Mouse (Mus musculus) liver, adult 2 months (tissue): Measurements from ENCODE around the gene Elovl6. TPM values are rescaled to one million over a fixed set of nuclear protein-coding genes. Genes with fewer than 3 reads are reported as not detected.
A peak's percentile ranks its signal among the peaks of the same experiment; 100 is the strongest.

Source experiments
- DNase-seq: peaks from one replicate; pipeline ENCODE4 v3.0.0-alpha.2; 2011; ENCODE audit warnings: low read depth, low spot score; ENCODE audit errors: extremely low read depth
- H3K27ac ChIP-seq: fragments of 200-500 bp; replicated peaks from 2 replicates; pipeline ENCODE4 v1.5.1; 2012; ENCODE audit warnings: low read depth, mild to moderate bottlenecking, control low read depth, inconsistent platforms, low read length; ENCODE audit not compliant: insufficient read depth
- H3K27me3 ChIP-seq: fragments of 200-500 bp; 2 replicates; pipeline ENCODE4 v1.6.1; 2012; ENCODE audit warnings: mild to moderate bottlenecking, moderate library complexity, low read length, inconsistent platforms; ENCODE audit not compliant: control insufficient read depth, insufficient read depth
- H3K36me3 ChIP-seq: fragments of 200-500 bp; 2 replicates; pipeline ENCODE4 v1.6.1; 2012; ENCODE audit warnings: low read length, inconsistent platforms; ENCODE audit not compliant: control insufficient read depth, insufficient read depth
- H3K4me1 ChIP-seq: fragments of 200-500 bp; 2 replicates; pipeline ENCODE4 v1.6.1; 2011; ENCODE audit warnings: low read length; ENCODE audit not compliant: control insufficient read depth, insufficient read depth
- H3K4me3 ChIP-seq: fragments of 200-500 bp; 2 replicates; pipeline ENCODE4 v1.5.1; 2011; ENCODE audit warnings: low read depth, mild to moderate bottlenecking, control low read depth, low read length, moderate library complexity; ENCODE audit not compliant: insufficient read depth
- H3K79me2 ChIP-seq: fragments of 200-500 bp; 2 replicates; pipeline ENCODE4 v1.6.1; 2012; ENCODE audit warnings: inconsistent platforms, mild to moderate bottlenecking, low read length, moderate library complexity; ENCODE audit not compliant: control insufficient read depth, insufficient read depth
- H3K9ac ChIP-seq: fragments of 200-500 bp; 2 replicates; pipeline ENCODE4 v1.6.1; 2012; ENCODE audit warnings: low read depth, mild to moderate bottlenecking, control low read depth, inconsistent platforms, low read length
- CTCF ChIP-seq: fragments of 200-500 bp; IDR thresholded peaks from 2 replicates; pipeline ENCODE4 v1.5.1; 2011; ENCODE audit warnings: low read depth, low read length, control low read depth
- POLR2A ChIP-seq: fragments of 200-500 bp; IDR thresholded peaks from 2 replicates; pipeline ENCODE4 v1.6.1; 2011; ENCODE audit warnings: low read length, control low read depth; ENCODE audit not compliant: insufficient read depth; ENCODE audit errors: extremely low read depth
- WGBS: fragments of 180-500 bp; shearing (Covaris S2); methylation state at CpG from one replicate; pipeline ENCODE4 v1.1.7; 2018; 5-methylcytosine and 5-hydroxymethylcytosine counted together
- polyA plus RNA-seq: library from polyadenylated mRNA; depleted of rRNA; stranded (reverse); fragments of >200 nt; gene quantifications from 2 replicates; pipeline ENCODE4 v1.2.3, GENCODE M21; 2012
- total RNA-seq: library from RNA; depleted of rRNA; stranded (reverse); fragments of >200 nt; gene quantifications from 2 replicates; pipeline ENCODE4 v1.2.3, GENCODE M21; 2014

Gene Elovl6
- total and polyA plus RNA-seq, 2 experiments: 44.3 to 70.5 TPM

DNA sequence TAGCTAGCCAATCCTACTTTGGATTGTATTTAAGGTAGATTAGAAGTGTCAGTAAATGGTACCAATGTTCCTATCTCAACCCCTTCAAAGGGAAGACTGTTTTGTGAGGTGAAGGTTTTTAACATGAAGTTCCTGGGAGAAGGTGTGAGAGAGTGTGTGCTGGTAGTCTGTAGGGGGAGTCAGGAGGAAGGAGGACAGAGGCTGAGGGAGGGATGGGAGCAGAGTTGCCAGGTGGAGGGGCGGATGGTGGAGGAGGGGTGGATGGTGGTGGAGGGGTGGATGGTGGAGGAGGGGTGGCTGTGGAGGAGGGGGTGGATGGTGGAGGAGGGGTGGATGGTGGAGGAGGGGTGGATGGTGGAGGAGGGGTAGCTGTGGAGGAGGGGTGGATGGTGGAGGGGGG is 24.4 kb upstream of the Elovl6 start:
- H3K79me2 ChIP-seq: no peaks in the 10 kb centered on the region
- DNase-seq: no peak
- 95% methylated on average over 1 of the region's 1 CpGs for WGBS

DNA sequence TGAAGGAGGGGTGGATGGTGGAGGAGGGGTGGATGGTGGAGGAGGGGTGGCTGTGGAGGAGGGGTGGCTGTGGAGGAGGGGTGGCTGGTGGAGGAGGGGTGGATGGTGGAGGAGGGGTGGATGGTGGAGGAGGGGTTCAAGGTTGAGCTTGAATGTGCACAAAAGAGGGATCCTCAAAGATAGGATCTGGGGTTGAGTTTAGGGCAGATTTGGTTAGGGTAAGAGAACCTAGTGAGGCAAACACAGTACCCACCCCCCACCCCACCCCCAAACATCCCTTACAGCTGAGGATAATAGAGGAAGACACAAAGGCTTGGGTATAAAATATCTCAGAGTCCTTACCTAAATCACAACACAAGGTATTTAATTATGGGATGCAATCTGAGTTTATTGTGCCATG is 23.6 kb upstream of the Elovl6 start:
- no peak overlapping the region for H3K4me3 ChIP-seq
- H3K79me2 ChIP-seq: no peaks in the 10 kb centered on the region
- H3K36me3 ChIP-seq: no peaks in the 10 kb centered on the region
- no peak for DNase-seq
- TF ChIP-seq CTCF: no peak
- TF ChIP-seq POLR2A: no peak
- no peaks in the 10 kb centered on the region for H3K4me1 ChIP-seq
- H3K27ac ChIP-seq: no peak overlapping the region
- H3K9ac ChIP-seq: no peak overlapping the region
- H3K27me3 ChIP-seq: no peaks in the 10 kb centered on the region

More for the DNA sequence above, 24.4 kb upstream of the Elovl6 start:
- TF ChIP-seq CTCF: no peak
- TF ChIP-seq POLR2A: no peak
- Histone ChIP-seq H3K4me3 (no peak overlapping the region), H3K9ac (no peak overlapping the region), H3K27ac (no peak overlapping the region), H3K4me1 (no peaks in the 10 kb centered on the region), H3K36me3 (no peaks in the 10 kb centered on the region), H3K27me3 (no peaks in the 10 kb centered on the region)

DNA sequence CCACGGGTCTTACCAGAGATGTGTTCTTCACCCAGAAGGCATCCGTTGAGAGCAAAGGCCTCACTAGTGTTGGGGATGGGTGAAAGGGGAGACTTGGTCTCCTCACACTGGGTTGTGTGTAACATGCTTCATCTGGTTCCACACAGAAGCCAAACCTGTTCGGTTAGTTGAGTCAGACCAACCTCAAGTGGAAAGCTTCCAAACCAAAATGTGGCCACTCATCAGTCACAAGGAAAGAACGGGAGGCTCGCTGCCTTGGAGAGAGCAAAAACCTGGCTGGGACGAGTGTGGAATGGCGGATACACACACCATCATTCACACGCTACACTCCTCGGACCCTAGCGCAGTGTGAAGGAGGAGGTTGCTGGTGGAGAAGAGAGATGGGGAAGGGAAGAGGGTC is 22.4 kb upstream of the Elovl6 start:
- Histone ChIP-seq H3K4me3 (no peak overlapping the region), H3K79me2 (no peaks in the 10 kb centered on the region), H3K4me1 (no peaks in the 10 kb centered on the region), H3K36me3 (no peaks in the 10 kb centered on the region), H3K9ac (no peak overlapping the region), H3K27me3 (no peaks in the 10 kb centered on the region), H3K27ac (no peak overlapping the region)
- WGBS: 92% methylated on average over 10 of the region's 10 CpGs
- no peak for TF ChIP-seq POLR2A
- DNase-seq: no peak

DNA sequence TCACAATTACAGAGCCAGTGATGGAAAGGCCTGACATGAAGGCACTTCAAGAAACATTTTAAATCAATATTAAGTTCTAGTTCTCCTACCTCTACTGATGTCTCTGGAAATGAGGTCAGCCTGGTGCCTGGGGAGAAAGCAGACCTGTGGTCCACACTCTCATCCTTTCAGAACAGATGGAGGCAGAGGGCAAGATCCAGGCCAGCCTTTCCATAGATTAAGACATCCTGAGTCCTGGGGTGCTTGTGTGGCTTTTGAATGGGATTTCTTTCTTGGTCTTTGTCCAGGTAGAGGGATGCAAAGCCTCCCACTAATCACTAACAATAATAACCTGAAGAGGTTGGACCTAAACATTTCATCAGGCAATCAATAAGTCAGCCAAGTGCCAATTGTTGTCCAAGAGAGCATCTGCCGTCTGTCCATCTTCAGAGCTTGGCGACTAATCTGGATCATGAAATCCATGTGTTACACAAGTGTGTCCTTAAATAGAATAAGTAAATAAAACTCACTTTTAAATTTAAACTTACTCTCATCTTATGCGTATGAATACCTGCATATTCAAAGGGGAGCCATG is 16.2 kb upstream of the Elovl6 start:
- Histone ChIP-seq H3K4me1 (0 out of 2 replicates have a peak, but pooled peaks cover 5% of the 10 kb centered on the region), H3K79me2 (no peaks in the 10 kb centered on the region), H3K36me3 (no peaks in the 10 kb centered on the region), H3K27ac (no peak overlapping the region), H3K9ac (no peak overlapping the region), H3K27me3 (no peaks in the 10 kb centered on the region), H3K4me3 (no peak overlapping the region)
- DNase-seq: peak; percentile 71
- TF ChIP-seq CTCF (no peak), POLR2A (no peak)
- WGBS: 21% methylated on average over 3 of the region's 3 CpGs

DNA sequence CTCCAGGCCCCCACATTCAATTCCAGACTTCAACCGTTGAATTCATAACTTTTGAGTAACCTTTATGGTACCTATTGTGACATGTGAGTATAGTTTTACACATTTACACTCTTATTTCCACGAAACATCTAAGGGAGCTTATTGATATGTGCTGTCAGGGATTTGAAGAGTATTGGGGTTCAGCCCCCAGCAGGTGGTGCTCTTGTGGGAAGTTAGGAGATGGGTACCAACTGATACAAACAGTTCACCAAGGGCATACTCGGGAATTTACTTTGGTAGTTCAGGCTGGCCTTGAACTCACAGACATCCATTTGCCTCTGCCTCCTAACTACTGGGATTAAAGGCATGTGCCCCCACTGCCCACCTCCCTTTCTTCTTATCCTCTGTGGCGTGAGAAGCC is 11.7 kb upstream of the Elovl6 start:
- Histone ChIP-seq H3K4me3 (no peak overlapping the region), H3K27me3 (no peaks in the 10 kb centered on the region), H3K36me3 (no peaks in the 10 kb centered on the region), H3K27ac (no peak overlapping the region), H3K9ac (no peak overlapping the region), H3K4me1 (0 out of 2 replicates have a peak, but pooled peaks cover 5% of the 10 kb centered on the region), H3K79me2 (no peaks in the 10 kb centered on the region)
- DNase-seq: peak; percentile 37
- 78% methylated on average over 4 of the region's 4 CpGs for WGBS
- TF ChIP-seq CTCF (peak; percentile 27; the same call in 1 of the 2 replicates), POLR2A (no peak)

DNA sequence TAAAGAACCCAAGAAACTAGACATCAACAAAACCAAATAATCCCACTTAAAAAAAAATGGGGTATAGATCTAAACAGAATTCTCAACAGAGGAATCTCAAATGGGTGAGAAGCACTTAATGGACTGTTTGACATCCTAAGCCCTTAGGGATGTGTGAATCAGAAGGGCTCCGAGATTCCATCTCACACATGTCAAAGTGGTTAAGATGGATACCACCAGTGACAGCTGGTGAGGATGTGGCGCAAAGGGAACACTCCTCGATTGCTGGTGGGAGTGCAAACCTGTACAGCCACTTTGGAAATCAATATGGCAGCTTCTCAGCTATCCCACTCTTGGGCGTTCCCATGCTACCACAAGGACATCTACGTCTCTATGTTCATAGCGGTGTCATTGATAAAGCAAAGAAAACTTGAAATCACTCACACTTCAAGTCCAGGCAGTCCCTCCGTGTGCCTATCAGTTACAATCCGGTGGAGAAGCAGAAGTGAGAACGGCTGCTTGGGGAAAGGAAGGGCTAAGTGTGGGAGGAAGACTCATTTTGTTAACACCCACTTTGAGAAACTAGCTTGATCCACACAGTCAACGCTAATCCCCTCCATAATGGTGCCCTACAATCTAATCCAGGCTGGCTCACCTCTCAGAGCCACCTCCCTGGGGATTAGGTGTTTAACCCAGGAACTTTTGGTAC is 8.6 kb upstream of the Elovl6 start:
- no peak for DNase-seq
- no peak overlapping the region for H3K27ac ChIP-seq
- no peaks in the 10 kb centered on the region for H3K36me3 ChIP-seq
- H3K79me2 ChIP-seq: no peaks in the 10 kb centered on the region
- no peak overlapping the region for H3K9ac ChIP-seq
- no peak overlapping the region for H3K4me3 ChIP-seq
- H3K4me1 ChIP-seq: peaks cover 8% of the 10 kb centered on the region; the same call in 1 of the 2 replicates
- TF ChIP-seq POLR2A (no peak), CTCF (no peak)
- H3K27me3 ChIP-seq: no peaks in the 10 kb centered on the region
- WGBS: 90% methylated on average over 10 of the region's 10 CpGs
